Mouse (Mus musculus) left cerebral cortex, postnatal 10 days (tissue): ENCODE results near the gene Rbp3. TPM values are rescaled to one million over a fixed set of nuclear protein-coding genes. Genes with fewer than 3 reads are reported as not detected.

Experiments
- DNase-seq, 2 experiments: peaks; one replicate each; pipeline ENCODE4 v3.0.0; 2021 to 2022; ENCODE audit warnings: low spot score in 2 of 2, mixed read lengths in 1 of 2; ENCODE audit errors: extremely low spot score in 1 of 2
- intact Hi-C: fragments of 180-260 bp; cut with DNase I; formaldehyde crosslinking; loops from one replicate; pipeline ENCODE4 v1.15.1; 2025
- total RNA-seq, 2 experiments: library from RNA; stranded (reverse); gene quantifications; 2 replicates each; pipeline ENCODE4 v1.2.3; 2021

The Rbp3 gene
- total RNA-seq, 2 experiments from 2014 or later, result 0.06 TPM; not detected in 1

- peak; percentile 49 to 53 for DNase-seq
- intact Hi-C loops, result no loop called here
These were observed 5.5 kb downstream of the Rbp3 start for GRCm38 (mm10) chr14:33959341-33959740.

- intact Hi-C loops, result no loop called here
- DNase-seq, result no peak
These were observed 11.9 kb downstream of the Rbp3 start for GRCm38 (mm10) chr14:33965675-33966074.

GRCm38 (mm10) chr14:33972679-33973078, 18.9 kb downstream of the Rbp3 start:
- intact Hi-C loops, result no loop called here
- DNase-seq, result no peak

- intact Hi-C loops, result no loop called here
- peak in 1 of 2 experiments; percentile 13 for DNase-seq
These were observed 20.9 kb downstream of the Rbp3 start for GRCm38 (mm10) chr14:33974752-33975151.

GRCm38 (mm10) chr14:33977748-33978147, 23.9 kb downstream of the Rbp3 start:
- no peak for DNase-seq
- intact Hi-C loops, result no loop called here

- DNase-seq, result peak; percentile 8 to 56
- intact Hi-C loops, result no loop called here
These were observed 24.8 kb downstream of the Rbp3 start, which contains the start of gene Zfp488 for GRCm38 (mm10) chr14:33978604-33979059. Gene Zfp488 (minus strand): TSS chr14:33978764.

GRCm38 (mm10) chr14:33989201-33989600, 35.4 kb downstream of the Rbp3 start:
- intact Hi-C loops, result no loop called here
- no peak for DNase-seq

- intact Hi-C loops, result no loop called here
- no peak for DNase-seq
These were observed 38.2 kb downstream of the Rbp3 start for GRCm38 (mm10) chr14:33991971-33992370.

- intact Hi-C loops, result no loop called here
- DNase-seq, result no peak
These were observed 39.2 kb downstream of the Rbp3 start for GRCm38 (mm10) chr14:33993051-33993450.

GRCm38 (mm10) chr14:33993521-33994289, 39.9 kb downstream of the Rbp3 start:
- intact Hi-C loops, result no loop called here
- no peak for DNase-seq

- no peak for DNase-seq
- intact Hi-C loops, result no loop called here
These were observed 43.6 kb downstream of the Rbp3 start for GRCm38 (mm10) chr14:33997427-33997826.

- DNase-seq, result no peak
- intact Hi-C loops, result no loop called here
These were observed 46.3 kb downstream of the Rbp3 start for GRCm38 (mm10) chr14:34000076-34000475.

GRCm38 (mm10) chr14:34001445-34001844, 47.6 kb downstream of the Rbp3 start:
- DNase-seq, result no peak
- intact Hi-C loops, result no loop called here

GRCm38 (mm10) chr14:34002358-34002757, 48.6 kb downstream of the Rbp3 start:
- intact Hi-C loops, result no loop called here
- DNase-seq, result no peak

Other genes with a start within 250 kb of the Rbp3 start
- 1 to 10 TPM; 7.1 to 7.5 TPM for gene Gdf10, start 30.4 kb upstream of the Rbp3 start, total RNA-seq
- gene Gdf2, start 13.0 kb upstream of the Rbp3 start, total RNA-seq, result not detected
- 1 to 10 TPM; 3.4 to 5.0 TPM for gene Zfp488, start 24.8 kb downstream of the Rbp3 start, total RNA-seq
- not detected for gene Gm30083, start 61.2 kb downstream of the Rbp3 start, total RNA-seq
- not detected for gene Gm5460, start 62.8 kb downstream of the Rbp3 start, total RNA-seq
- not detected for gene Antxrl, start 98.7 kb downstream of the Rbp3 start, total RNA-seq
- under 1 TPM; 0.47 to 0.57 TPM for gene Anxa8, start 132.0 kb downstream of the Rbp3 start, total RNA-seq
- gene A630023A22Rik, start 148.8 kb downstream of the Rbp3 start, total RNA-seq, result not detected
- not detected for gene Npy4r, start 198.5 kb downstream of the Rbp3 start, total RNA-seq
- 1 to 10 TPM; 6.3 TPM for gene Gprin2, start 247.7 kb downstream of the Rbp3 start, total RNA-seq